Mouse (Mus musculus) ES-CJ7 (cell line): ENCODE measurements at regions not wholly inside any gene's neighbourhood (a gene's known extent, or its start where the extent isn't known, plus 50 kb on each side); places are given as distances from the start of the nearest gene placed in this dataset.

Experiments used
- DNase-seq: peaks from one replicate; pipeline ENCODE4 v3.0.0; 2011; ENCODE audit warnings: low read depth, low spot score

GRCm38 (mm10) chr3:46583351-46583750 is 135.3 kb upstream of the Pabpc4l start:
- DNase-seq: no peak

GRCm38 (mm10) chr3:46566636-46567235 is 118.7 kb upstream of the Pabpc4l start:
- DNase-seq: no peak

- no peak for DNase-seq
Measured at GRCm38 (mm10) chr3:46553590-46553989, 105.6 kb upstream of the Pabpc4l start.

GRCm38 (mm10) chr3:46538660-46539059 is 90.6 kb upstream of the Pabpc4l start:
- DNase-seq: no peak

- DNase-seq: peak; percentile 43
Measured at GRCm38 (mm10) chr3:46511157-46511556, 63.1 kb upstream of the Pabpc4l start.

GRCm38 (mm10) chr3:46503713-46504112 is 55.7 kb upstream of the Pabpc4l start:
- DNase-seq: no peak
